Mouse (Mus musculus) embryo, embryonic 11.5 days (tissue): Measurements from ENCODE around the gene Wdr75.
A peak's percentile ranks its signal among the peaks of the same experiment; 100 is the strongest.

Experiments used
- DNase-seq: peaks from one replicate; pipeline ENCODE4 v3.0.0-alpha.2; 2012; ENCODE audit warnings: low read depth, low spot score

Wdr75 gene

GRCm38 (mm10) chr1:45794969-45795908 is at the start of gene Wdr75:
Gene Wdr75, plus strand, starts transcription at chr1:45795166.
- DNase-seq: peak; percentile 93

- DNase-seq: no peak
Measured at GRCm38 (mm10) chr1:45755902-45756301, 39.1 kb upstream of the Wdr75 start.

DNA sequence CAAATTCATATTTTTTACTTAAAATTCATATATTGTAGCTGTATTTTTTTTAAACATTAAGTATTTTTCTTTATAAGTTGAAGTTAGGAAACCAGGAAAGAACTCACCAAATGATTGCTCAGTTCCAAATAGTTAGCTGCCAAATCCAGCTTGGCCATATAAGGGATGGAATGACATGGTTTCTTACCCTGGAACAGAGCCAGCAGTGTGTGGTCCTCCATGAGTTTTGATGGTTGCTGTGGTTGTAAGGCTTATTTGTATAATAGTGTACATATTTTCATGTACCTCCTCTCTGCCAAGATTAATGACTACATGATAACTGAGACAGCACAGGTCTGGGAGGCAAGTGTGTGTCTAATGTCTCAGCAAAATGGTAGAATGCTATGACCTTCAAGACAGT is 38.3 kb upstream of the Wdr75 start:
- DNase-seq: no peak

DNA sequence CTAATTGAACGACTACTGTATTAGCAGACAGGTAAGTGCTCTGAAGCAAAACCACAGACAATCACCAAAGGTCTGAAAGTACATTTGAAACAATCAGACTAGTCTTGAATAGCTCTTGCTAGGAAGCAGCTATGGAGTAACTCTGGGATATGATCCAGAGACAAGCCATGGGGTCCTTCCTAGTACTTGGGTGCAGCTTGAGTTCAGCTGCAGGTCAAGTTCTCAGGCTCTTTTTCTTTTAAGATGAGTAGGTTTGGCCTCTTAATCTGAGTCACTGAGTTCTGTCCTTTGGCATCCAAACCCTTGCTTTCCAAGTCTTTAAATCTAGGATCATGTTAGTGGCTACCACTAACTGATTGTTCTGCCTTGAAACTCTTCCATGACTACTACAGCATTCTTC is 37.0 kb upstream of the Wdr75 start:
- no peak for DNase-seq

DNA sequence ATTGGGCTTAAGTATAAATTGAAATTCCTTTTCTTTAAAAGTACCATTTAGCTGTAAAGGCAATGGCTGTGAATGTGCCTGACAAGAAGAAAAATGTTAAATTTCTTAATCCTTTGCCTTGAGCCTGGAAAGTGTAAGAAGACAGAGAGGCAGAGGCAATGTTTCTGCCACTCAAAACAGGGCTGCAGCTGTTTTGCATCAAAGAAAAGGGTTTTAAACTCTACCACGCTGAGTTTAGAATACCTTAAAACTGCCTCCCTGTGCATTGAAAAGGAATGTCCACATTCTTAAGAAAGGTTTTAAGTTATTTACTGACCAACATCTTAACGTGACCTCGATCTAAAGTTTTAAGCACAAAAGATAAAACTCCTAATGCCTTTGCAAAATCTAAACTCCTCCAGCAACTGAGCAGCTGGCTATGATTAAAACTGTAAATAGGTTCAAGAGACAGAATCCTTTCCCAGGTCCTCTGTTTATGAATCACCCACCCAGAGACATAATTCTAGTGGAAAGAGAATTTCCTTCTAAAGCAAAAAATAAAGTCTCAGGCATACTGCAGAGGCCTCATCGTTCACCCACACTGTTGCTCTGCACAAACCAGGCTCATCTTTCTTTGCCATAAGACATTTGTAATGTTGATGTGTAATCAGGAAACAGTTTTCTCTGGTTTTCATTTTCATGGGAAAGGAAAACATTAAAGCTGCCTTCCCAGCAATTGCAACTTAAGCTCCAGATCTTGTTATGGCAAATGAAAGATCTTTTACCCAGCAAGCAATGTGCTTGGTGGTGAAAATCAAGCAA is 34.1 kb upstream of the Wdr75 start:
- no peak for DNase-seq

- no peak for DNase-seq
Measured at GRCm38 (mm10) chr1:45761468-45761795, 33.5 kb upstream of the Wdr75 start.

DNA sequence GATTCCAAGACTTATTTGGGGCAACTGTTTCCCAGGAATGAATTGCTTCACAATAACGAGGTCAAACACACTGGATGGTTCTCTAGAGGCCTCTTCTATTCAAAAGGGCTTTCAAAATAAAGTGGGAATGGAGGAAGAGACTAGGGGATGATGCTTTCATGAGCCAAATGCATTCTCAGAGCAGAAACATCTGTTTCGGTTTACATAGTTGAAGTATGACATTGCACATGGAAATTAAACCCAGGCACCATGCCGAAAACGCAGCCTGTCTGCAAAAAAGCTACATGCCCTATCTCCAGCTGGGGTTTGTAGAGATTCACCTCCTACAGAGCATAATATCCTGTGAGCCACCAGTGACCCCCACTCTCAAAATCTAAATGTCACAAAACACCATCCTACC is 29.3 kb upstream of the Wdr75 start:
- no peak for DNase-seq

- peak; percentile 71 for DNase-seq
Measured at GRCm38 (mm10) chr1:45766123-45766522, 28.8 kb upstream of the Wdr75 start.

DNA sequence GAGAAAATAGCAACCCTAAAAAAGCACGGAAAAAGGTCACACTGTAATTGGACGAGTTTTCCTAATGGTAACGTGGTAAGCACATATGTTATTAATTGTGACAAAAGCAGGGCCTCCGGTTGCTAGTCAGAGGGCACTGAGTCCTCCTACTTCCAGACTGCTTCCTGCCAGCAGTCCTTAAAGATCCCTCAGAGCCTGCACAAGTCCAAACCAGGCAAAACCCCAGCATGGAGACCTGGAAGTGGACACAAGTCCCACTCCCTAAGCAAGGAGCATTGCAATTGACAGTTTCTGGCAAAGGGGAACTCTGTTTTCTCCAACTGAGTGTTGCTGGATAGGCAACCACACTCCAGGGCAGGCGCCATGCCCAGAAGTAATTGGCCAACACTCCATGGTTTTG is 27.4 kb upstream of the Wdr75 start:
- no peak for DNase-seq

DNA sequence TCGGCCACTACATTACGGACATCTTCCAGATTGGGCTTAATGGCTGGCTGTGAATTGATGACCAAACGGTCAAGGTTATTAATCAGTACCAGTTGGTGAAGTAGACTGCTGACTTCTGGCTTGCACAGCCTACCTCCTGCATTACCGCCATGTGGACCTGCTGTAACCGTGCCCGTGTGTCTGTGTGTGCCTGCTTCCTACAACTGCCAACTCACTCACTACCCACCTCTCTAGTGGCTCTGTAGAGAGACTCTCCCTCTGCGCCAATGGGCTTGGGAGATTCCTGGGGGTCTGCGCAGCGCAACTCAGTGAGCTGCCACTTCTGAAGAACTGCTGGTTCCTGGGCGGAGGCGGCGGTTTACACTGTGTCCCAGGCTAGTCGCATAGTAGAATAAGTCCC is 25.6 kb upstream of the Wdr75 start:
- no peak for DNase-seq

DNA sequence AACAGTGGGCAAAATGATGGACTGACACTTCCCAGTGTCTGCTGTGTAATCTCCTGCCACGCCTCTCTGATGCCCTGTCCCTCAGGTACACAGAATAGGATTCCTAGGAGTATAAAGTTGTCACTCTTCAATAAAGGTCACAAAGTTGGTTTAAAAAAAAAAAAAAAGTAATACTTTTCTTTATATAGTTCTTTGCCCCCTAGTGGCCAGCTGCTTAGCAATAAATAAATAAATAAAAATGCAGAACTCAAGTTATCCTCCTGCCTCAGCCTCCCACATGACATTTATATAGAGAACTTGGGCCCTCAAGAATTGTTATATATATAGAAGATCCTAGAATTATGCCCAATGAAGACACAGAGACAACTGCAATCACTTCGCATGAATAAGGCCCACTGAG is 24.9 kb upstream of the Wdr75 start:
- DNase-seq: no peak

DNA sequence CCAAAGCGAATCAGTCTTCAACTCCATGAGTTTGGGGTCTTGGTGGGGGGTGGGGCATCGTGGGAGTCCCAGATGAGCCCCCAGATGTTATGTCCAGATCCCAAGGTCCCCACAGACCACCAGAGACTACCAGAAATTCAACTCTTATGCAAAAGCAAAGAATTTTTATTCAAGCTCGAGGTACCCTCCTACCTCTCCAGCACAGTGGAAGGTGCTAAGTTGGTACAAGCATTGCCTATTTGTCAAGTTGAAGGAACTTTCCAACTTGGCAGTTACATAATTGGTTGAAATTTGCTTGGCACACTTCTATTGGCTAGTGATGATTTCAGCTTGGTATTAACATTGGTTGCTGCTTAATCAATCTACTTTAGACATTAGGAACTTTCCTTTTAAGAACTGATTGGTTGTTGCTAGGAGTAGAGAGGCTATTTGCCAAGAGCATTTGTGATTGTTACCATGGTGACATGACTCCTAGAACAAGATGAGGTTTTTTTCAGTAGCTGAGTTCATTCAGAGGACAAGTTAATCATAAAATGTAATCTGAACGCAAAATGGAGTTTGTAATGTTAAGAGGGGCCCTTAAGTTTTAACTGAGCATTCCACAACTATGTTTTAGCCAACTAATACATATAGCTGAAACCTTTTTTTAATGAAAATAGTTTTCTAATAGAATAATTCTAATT is 14.2 kb upstream of the Wdr75 start:
- no peak for DNase-seq

DNA sequence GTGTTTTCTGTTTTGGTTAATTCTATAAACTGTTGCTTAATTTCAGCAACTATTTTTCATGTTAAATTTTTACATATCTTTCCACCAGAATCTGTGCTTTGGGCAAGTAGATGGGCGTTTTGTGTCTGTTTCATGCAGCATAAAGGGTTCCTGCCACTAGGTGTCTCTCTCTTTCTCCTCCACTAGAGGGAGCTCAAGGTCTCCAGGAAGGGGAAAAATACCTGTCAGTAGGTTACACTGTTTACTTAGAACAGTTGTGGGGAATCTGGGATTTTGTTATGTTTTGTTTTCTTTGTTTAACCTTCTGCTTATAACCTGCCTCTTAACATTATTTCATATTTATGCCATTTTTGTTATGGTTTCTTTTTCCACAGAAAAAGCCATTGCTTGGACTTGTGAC is 21.9 kb downstream of the Wdr75 start:
- DNase-seq: no peak

GRCm38 (mm10) chr1:45818564-45818963 is 23.6 kb downstream of the Wdr75 start:
- DNase-seq: no peak

DNA sequence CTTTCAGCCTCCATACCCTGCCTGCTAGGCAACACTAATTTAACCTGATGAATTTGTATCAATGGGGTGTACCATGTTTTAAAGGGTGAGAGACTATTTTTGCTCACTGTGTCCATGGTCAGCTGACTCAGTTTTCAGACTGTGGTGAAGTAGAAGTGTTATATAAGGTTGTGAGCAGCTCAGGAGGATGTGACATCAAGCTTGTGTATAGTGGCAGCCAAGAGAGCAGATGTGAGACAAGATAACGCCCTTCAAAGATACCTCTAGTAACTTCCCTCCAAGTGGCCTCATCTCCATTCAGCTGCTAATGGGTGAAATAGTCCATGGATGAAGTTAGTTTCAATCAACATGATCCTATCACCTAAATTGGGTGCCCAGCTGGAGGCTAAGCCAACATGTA is 29.5 kb downstream of the Wdr75 start:
- no peak for DNase-seq

GRCm38 (mm10) chr1:45825140-45825539 is 30.2 kb downstream of the Wdr75 start:
- peak; percentile 62 for DNase-seq

- DNase-seq: no peak
Measured at GRCm38 (mm10) chr1:45825630-45826029, 30.7 kb downstream of the Wdr75 start.

GRCm38 (mm10) chr1:45826148-45826547 is 31.2 kb downstream of the Wdr75 start:
- no peak for DNase-seq

DNA sequence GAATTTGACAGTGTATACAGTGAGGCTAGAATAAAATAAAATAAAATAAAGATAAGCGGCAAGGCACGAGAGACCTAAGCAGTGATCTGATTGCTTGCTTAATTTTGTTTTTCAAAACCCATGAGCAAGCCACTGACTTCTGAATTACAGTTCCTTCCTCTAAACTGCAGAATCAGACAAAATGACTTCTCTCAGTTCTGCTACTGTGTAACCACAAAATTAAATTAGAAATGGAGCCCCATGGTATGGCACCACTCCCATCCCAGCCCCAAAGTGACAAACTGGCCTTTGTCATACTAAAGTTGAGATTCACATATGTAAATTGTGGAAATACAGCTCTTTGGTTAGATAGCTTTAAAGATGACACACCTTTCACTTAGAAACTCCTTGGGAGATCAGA is 31.8 kb downstream of the Wdr75 start:
- no peak for DNase-seq

GRCm38 (mm10) chr1:45830453-45831206 is 35.7 kb downstream of the Wdr75 start:
- no peak for DNase-seq

DNA sequence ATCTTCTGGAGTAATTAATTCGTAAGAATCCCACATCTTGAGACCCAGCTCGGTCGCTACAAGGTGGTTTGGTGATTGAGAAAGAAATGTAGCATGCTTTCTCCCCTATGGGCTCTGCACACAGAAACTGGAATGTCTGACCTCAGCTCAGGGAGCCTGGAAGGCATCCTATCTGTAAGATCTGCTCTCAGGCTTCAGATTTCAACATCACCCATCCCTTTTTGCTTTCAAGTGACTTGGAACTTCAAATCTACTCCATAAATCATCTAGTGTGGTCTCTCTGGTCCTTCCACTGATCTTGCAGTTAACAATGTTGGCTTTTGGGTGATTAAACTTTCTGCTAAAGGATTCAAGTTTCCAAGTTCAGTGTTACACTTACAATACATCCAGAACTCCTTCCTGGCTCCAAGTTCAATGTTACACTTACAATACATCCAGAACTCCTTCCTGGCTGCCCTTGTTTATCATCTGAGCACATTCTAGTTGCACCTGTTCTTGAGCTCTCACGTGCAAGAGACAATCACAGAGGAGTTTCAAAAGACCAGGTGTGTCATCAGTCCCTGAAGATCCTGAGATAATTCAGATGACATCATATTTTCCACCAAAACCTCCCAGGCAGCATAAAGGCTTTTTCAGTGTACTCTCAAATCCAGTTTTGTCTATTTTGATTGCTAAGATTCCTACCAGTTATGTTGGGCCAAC is 40.5 kb downstream of the Wdr75 start:
- DNase-seq: no peak
